Mouse (Mus musculus): ENCODE measurements around the gene Prss22.

GRCm38 (mm10) chr17:24045608-24046007 lies 47.7 kb upstream of the Prss22 start:
- TF ChIP-seq CTCF (IDR thresholded peaks at IDR 0.05; ENCODE audit: low read depth, low read length): no peak
- TF ChIP-seq POLR2A (IDR thresholded peaks at IDR 0.05; ENCODE audit: extremely low read depth, insufficient read depth, low read length): no peak

Measured in liver, adult 2 months (tissue).